Mouse (Mus musculus) spleen, postnatal 4 days (tissue): ENCODE data around the gene C87977.
"Not testable (repeated sequence)": the region's sequence is repeated elsewhere in the genome, so short reads cannot be mapped to it uniquely, and the experiment has no call there.

Experiments
- DNase-seq, 2 experiments: peaks; one replicate each; pipeline ENCODE4 v3.0.0; 2022; ENCODE audit warnings: low spot score in 2 of 2

Gene C87977

GRCm38 (mm10) chr4:144213218-144213617, at the start of gene C87977:
C87977 (minus strand) TSS chr4:144213318.
- not testable (repeated sequence) for DNase-seq

GRCm38 (mm10) chr4:144254768-144255167, 41.6 kb upstream of the C87977 start:
- DNase-seq, result not testable (repeated sequence)

- DNase-seq, result no peak
Observed at GRCm38 (mm10) chr4:144190419-144190818, 22.7 kb downstream of the C87977 start, which contains the start of gene Oog2. Oog2 (plus strand) TSS chr4:144190719.

GRCm38 (mm10) chr4:144162563-144162962, 50.6 kb downstream of the C87977 start, which contains the start of gene Oog3:
Oog3 (minus strand) TSS chr4:144162663.
- DNase-seq, result no peak
